Comparison of ENCODE assay signal across 23 mouse cellular contexts in genomic region chr11:70512709-70513342, GRCm38 (mm10). TPM values are rescaled to one million over a fixed set of nuclear protein-coding genes. Genes with fewer than 3 reads are reported as not detected.
"Had no signal": no experiment of that assay in that cellular context is flagged by ENCODE, and none has a peak within 500 bp of the region (broad histone marks: within the 10 kb centered on the region; RNA-seq: fewer than 3 reads in every experiment).

No protein-coding gene starts in this region.

- ATAC-seq: liver, embryonic 12.5 days; midbrain, embryonic 13.5 days; midbrain, embryonic 16.5 days had no signal

- DNase-seq: layer of hippocampus, adult 9-11 months; liver; lung, adult 18-20 months; lung, postnatal 36 days; right cerebral cortex, postnatal 25 days; thymus, adult 18-20 months; thymus, postnatal 36 days had no signal

RNA-seq across cellular contexts. Expression of gene Vmo1, which starts 1.6 kb away (rescaled TPM):
- polyA plus RNA-seq: large intestine, adult 2 months; midbrain, embryonic 10.5 days; midbrain, embryonic 13.5 days; midbrain, embryonic 16.5 days; myocyte had no signal

RNA-seq across cellular contexts. Expression of gene Gltpd2, which starts 6.2 kb away (rescaled TPM):
- polyA plus RNA-seq: midbrain, embryonic 16.5 days; myocyte; testis, adult 2 months had no signal

RNA-seq across cellular contexts. Expression of gene Tm4sf5, which starts 7.8 kb away (rescaled TPM):
- polyA plus RNA-seq: midbrain, embryonic 10.5 days; myocyte had no signal

RNA-seq across cellular contexts. Expression of gene Gm40193, which starts 19.9 kb away (rescaled TPM):
- polyA plus RNA-seq: kidney, postnatal 0 days; large intestine, adult 2 months; limb, embryonic 10.5 days; limb, embryonic 13.5 days; liver, embryonic 12.5 days; liver, embryonic 15.5 days; lung, embryonic 15.5 days; midbrain, embryonic 10.5 days; midbrain, embryonic 13.5 days; midbrain, embryonic 16.5 days; myocyte; neural tube, embryonic 13.5 days; spleen, adult 2 months; stomach, embryonic 16.5 days; testis, adult 2 months; urinary bladder, adult 2 months had no signal
